In genomic region chr2:79891760-79892570, GRCm38 (mm10) we compare ENCODE assay signal across 11 mouse cellular contexts.
A peak's percentile ranks its signal among the peaks of the same experiment; 100 is the strongest.
DNase-seq lines count a peak whose midpoint lies in the region; ATAC-seq and TF ChIP-seq lines count a peak whose summit lies in the region.
"Had no signal": no experiment of that assay in that cellular context is flagged by ENCODE, and none has a peak within 500 bp of the region (broad histone marks: within the 10 kb centered on the region; RNA-seq: fewer than 3 reads in every experiment).

No protein-coding gene starts in this region.

- H3K9me3 ChIP-seq in hindbrain, embryonic 13.5 days: no peaks in the 10 kb centered on the region
- H3K9me3 ChIP-seq in hindbrain, embryonic 10.5 days: no peaks in the 10 kb centered on the region
- no peaks in the 10 kb centered on the region for H3K9me3 ChIP-seq in hindbrain, embryonic 16.5 days (ENCODE audit: control insufficient read depth, low read length)
- H3K9me3 ChIP-seq: embryonic facial prominence, embryonic 12.5 days; limb, embryonic 13.5 days had no signal

- ATAC-seq in hindbrain, embryonic 13.5 days (ENCODE audit: low FRiP score): peak; percentile 54; the same call in 1 of the 2 replicates
- ATAC-seq in hindbrain, embryonic 16.5 days: 0 out of 2 replicates have a peak, but pooled peaks have one; percentile 50
- no peak for ATAC-seq in activated CD4-positive, CD25-positive, alpha-beta regulatory T cell, adult 4 months
- ATAC-seq: Patski had no signal

- no peak overlapping the region for H3K9ac ChIP-seq in hindbrain, embryonic 13.5 days
- no peak overlapping the region for H3K9ac ChIP-seq in hindbrain, embryonic 16.5 days (ENCODE audit: low read depth, low read length)
- H3K9ac ChIP-seq: embryonic facial prominence, embryonic 12.5 days; limb, embryonic 13.5 days had no signal

- H3K27me3 ChIP-seq in hindbrain, embryonic 13.5 days: no peaks in the 10 kb centered on the region
- H3K27me3 ChIP-seq in hindbrain, embryonic 10.5 days (ENCODE audit: insufficient read depth, poor library complexity, severe bottlenecking): no peaks in the 10 kb centered on the region
- H3K27me3 ChIP-seq in hindbrain, embryonic 16.5 days (replicated peaks; ENCODE audit: control insufficient read depth, insufficient read depth, low read length): no peaks in the 10 kb centered on the region
- H3K27me3 ChIP-seq in myocyte (ENCODE audit: control insufficient read depth, insufficient read depth, insufficient read length): no peaks in the 10 kb centered on the region
- H3K27me3 ChIP-seq: embryonic facial prominence, embryonic 12.5 days; limb, embryonic 13.5 days; Patski had no signal

- H3K4me1 ChIP-seq in hindbrain, embryonic 13.5 days (replicated peaks): no peaks in the 10 kb centered on the region
- H3K4me1 ChIP-seq in hindbrain, embryonic 10.5 days (replicated peaks): no peaks in the 10 kb centered on the region
- H3K4me1 ChIP-seq in hindbrain, embryonic 16.5 days (ENCODE audit: control insufficient read depth, insufficient read depth, low read depth, low read length): no peaks in the 10 kb centered on the region
- H3K4me1 ChIP-seq: embryonic facial prominence, embryonic 12.5 days; limb, embryonic 13.5 days had no signal

- no peak overlapping the region for H3ac ChIP-seq in myocyte (ENCODE audit: control insufficient read depth, insufficient read length)

- H3K27ac ChIP-seq in hindbrain, embryonic 13.5 days: no peak overlapping the region
- no peak overlapping the region for H3K27ac ChIP-seq in hindbrain, embryonic 10.5 days
- H3K27ac ChIP-seq in hindbrain, embryonic 16.5 days (ENCODE audit: low read depth, low read length): no peak overlapping the region
- H3K27ac ChIP-seq: embryonic facial prominence, embryonic 12.5 days; limb, embryonic 13.5 days had no signal

- H3K79me2 ChIP-seq in myocyte (ENCODE audit: control insufficient read depth, insufficient read depth): no peaks in the 10 kb centered on the region

- no peak for DNase-seq in hindbrain, embryonic 10.5 days (ENCODE audit: low spot score)
- peak; percentile 68 for DNase-seq in adrenal gland, adult 8-10 months
- no peak for DNase-seq in retina, postnatal 1 day
- no peak for DNase-seq in natural killer cell, adult 2 months (ENCODE audit: low spot score in 2 of 2)

- no peak for TF ChIP-seq POLR2A in myocyte (IDR thresholded peaks at IDR 0.05; ENCODE audit: insufficient read length, low read depth)

- WGBS in hindbrain, embryonic 13.5 days: 78% methylated on average over 5 of the region's 5 CpGs
- WGBS in hindbrain, embryonic 10.5 days: 84% methylated on average over 5 of the region's 5 CpGs
- WGBS in hindbrain, embryonic 16.5 days: 79% methylated on average over 5 of the region's 5 CpGs

- no peaks in the 10 kb centered on the region for H3K36me3 ChIP-seq in hindbrain, embryonic 13.5 days
- H3K36me3 ChIP-seq in hindbrain, embryonic 10.5 days: no peaks in the 10 kb centered on the region
- H3K36me3 ChIP-seq in hindbrain, embryonic 16.5 days (ENCODE audit: control insufficient read depth, insufficient read depth, low read length): no peaks in the 10 kb centered on the region
- H3K36me3 ChIP-seq in myocyte (ENCODE audit: control insufficient read depth, insufficient read depth): no peaks in the 10 kb centered on the region
- H3K36me3 ChIP-seq: embryonic facial prominence, embryonic 12.5 days; limb, embryonic 13.5 days had no signal

- no peak overlapping the region for H3K4me3 ChIP-seq in hindbrain, embryonic 13.5 days
- no peak overlapping the region for H3K4me3 ChIP-seq in hindbrain, embryonic 10.5 days
- no peak overlapping the region for H3K4me3 ChIP-seq in hindbrain, embryonic 16.5 days (ENCODE audit: low read length)
- no peak overlapping the region for H3K4me3 ChIP-seq in myocyte
- H3K4me3 ChIP-seq: embryonic facial prominence, embryonic 12.5 days; limb, embryonic 13.5 days had no signal

- H3K4me2 ChIP-seq in hindbrain, embryonic 13.5 days: no peak overlapping the region
- H3K4me2 ChIP-seq in hindbrain, embryonic 16.5 days (ENCODE audit: low read length): no peak overlapping the region
- H3K4me2 ChIP-seq in myocyte (ENCODE audit: low read depth): no peak overlapping the region
- H3K4me2 ChIP-seq: embryonic facial prominence, embryonic 12.5 days; limb, embryonic 13.5 days had no signal

TF ChIP-seq in myocyte, 11 proteins besides CTCF, POLR2A, EP300 and RAD21:
- TF ChIP-seq CEBPB (IDR thresholded peaks at IDR 0.05; ENCODE audit: insufficient read depth, poor library complexity, severe bottlenecking) (peak; percentile 76; the same call in 1 of the 2 replicates), TCF3 (IDR thresholded peaks at IDR 0.05; ENCODE audit: insufficient read length, low read depth) (no peak)
